Mouse (Mus musculus): ENCODE measurements around the gene Rhno1. TPM values are rescaled to one million over a fixed set of nuclear protein-coding genes. Genes with fewer than 3 reads are reported as not detected.

Rhno1 gene
- polyA plus RNA-seq, 1 experiment from 2014 or later = 173 TPM

GRCm38 (mm10) chr6:128318317-128318716, 44.4 kb downstream of the Rhno1 start:
- Histone ChIP-seq H3K4me2 (replicated peaks; ENCODE audit: low read depth, low read length) (no peak overlapping the region), H3K27me3 (ENCODE audit: control insufficient read depth, insufficient read depth, low read length) (no peaks in the 10 kb centered on the region), H3K4me1 (replicated peaks; ENCODE audit: control insufficient read depth, insufficient read depth, low read length) (no peaks in the 10 kb centered on the region), H3K4me3 (ENCODE audit: low read depth, low read length) (no peak overlapping the region), H3K27ac (ENCODE audit: low read depth, low read length) (no peak overlapping the region), H3K9me3 (ENCODE audit: control insufficient read depth, low read length) (no peaks in the 10 kb centered on the region), H3K36me3 (ENCODE audit: control insufficient read depth, insufficient read depth, low read length) (no peaks in the 10 kb centered on the region), H3K9ac (ENCODE audit: low read depth, low read length) (no peak overlapping the region)
- ATAC-seq (ENCODE audit: low FRiP score) (no peak), DNase-seq (ENCODE audit: low spot score) (peak; percentile 84)
- 17% methylated on average over 4 of the region's 4 CpGs for WGBS

GRCm38 (mm10) chr6:128315597-128315996, 47.1 kb downstream of the Rhno1 start:
- H3K36me3 ChIP-seq (ENCODE audit: control insufficient read depth, insufficient read depth, low read length) = no peaks in the 10 kb centered on the region
- no peak overlapping the region for H3K9ac ChIP-seq (ENCODE audit: low read depth, low read length)
- no peaks in the 10 kb centered on the region for H3K4me1 ChIP-seq (replicated peaks; ENCODE audit: control insufficient read depth, insufficient read depth, low read length)
- WGBS = 76% methylated on average over 8 of the region's 8 CpGs
- no peak overlapping the region for H3K27ac ChIP-seq (ENCODE audit: low read depth, low read length)
- DNase-seq (ENCODE audit: low spot score) (no peak), ATAC-seq (ENCODE audit: low FRiP score) (no peak)
- no peaks in the 10 kb centered on the region for H3K27me3 ChIP-seq (ENCODE audit: control insufficient read depth, insufficient read depth, low read length)
- no peaks in the 10 kb centered on the region for H3K9me3 ChIP-seq (ENCODE audit: control insufficient read depth, low read length)
- H3K4me2 ChIP-seq (replicated peaks; ENCODE audit: low read depth, low read length) = no peak overlapping the region
- H3K4me3 ChIP-seq (ENCODE audit: low read depth, low read length) = no peak overlapping the region

GRCm38 (mm10) chr6:128314796-128315195, 47.9 kb downstream of the Rhno1 start:
- WGBS = 89% methylated on average over 6 of the region's 6 CpGs
- Histone ChIP-seq H3K9ac (ENCODE audit: low read depth, low read length) (no peak overlapping the region), H3K4me2 (replicated peaks; ENCODE audit: low read depth, low read length) (no peak overlapping the region), H3K36me3 (ENCODE audit: control insufficient read depth, insufficient read depth, low read length) (no peaks in the 10 kb centered on the region), H3K4me3 (ENCODE audit: low read depth, low read length) (no peak overlapping the region), H3K27ac (ENCODE audit: low read depth, low read length) (no peak overlapping the region), H3K27me3 (ENCODE audit: control insufficient read depth, insufficient read depth, low read length) (no peaks in the 10 kb centered on the region), H3K9me3 (ENCODE audit: control insufficient read depth, low read length) (no peaks in the 10 kb centered on the region), H3K4me1 (replicated peaks; ENCODE audit: control insufficient read depth, insufficient read depth, low read length) (no peaks in the 10 kb centered on the region)
- DNase-seq (ENCODE audit: low spot score) (no peak), ATAC-seq (ENCODE audit: low FRiP score) (no peak)

- Histone ChIP-seq H3K4me1 (replicated peaks; ENCODE audit: control insufficient read depth, insufficient read depth, low read length) (no peaks in the 10 kb centered on the region), H3K27me3 (ENCODE audit: control insufficient read depth, insufficient read depth, low read length) (no peaks in the 10 kb centered on the region), H3K36me3 (ENCODE audit: control insufficient read depth, insufficient read depth, low read length) (no peaks in the 10 kb centered on the region), H3K4me2 (replicated peaks; ENCODE audit: low read depth, low read length) (no peak overlapping the region), H3K9me3 (ENCODE audit: control insufficient read depth, low read length) (no peaks in the 10 kb centered on the region), H3K27ac (ENCODE audit: low read depth, low read length) (no peak overlapping the region), H3K4me3 (ENCODE audit: low read depth, low read length) (no peak overlapping the region), H3K9ac (ENCODE audit: low read depth, low read length) (no peak overlapping the region)
- DNase-seq (ENCODE audit: low spot score) (peak; percentile 86), ATAC-seq (ENCODE audit: low FRiP score) (peak; percentile 61; the same call in 1 of the 2 replicates)
- WGBS = 33% methylated on average over 4 of the region's 4 CpGs
Measured at GRCm38 (mm10) chr6:128308311-128308710, 54.4 kb downstream of the Rhno1 start.

Other genes starting within 250 kb of the Rhno1 start
- 46.2 and 48.9 TPM in 2 replicates for gene Tspan9, start 219.3 kb downstream of the Rhno1 start, polyA plus RNA-seq (2014; fragmentation: Nextera tagmentation; extraction: Ambion mirVana)
- gene Tead4, start 62.1 kb downstream of the Rhno1 start, polyA plus RNA-seq (2014; fragmentation: Nextera tagmentation; extraction: Ambion mirVana) = 1.4 and 1.7 TPM in 2 replicates
- 15.7 and 23.4 TPM in 2 replicates for gene Tulp3, start 7.1 kb downstream of the Rhno1 start, polyA plus RNA-seq (2014; fragmentation: Nextera tagmentation; extraction: Ambion mirVana)
- gene Foxm1, start 56 bp upstream of the Rhno1 start, polyA plus RNA-seq (2014; fragmentation: Nextera tagmentation; extraction: Ambion mirVana) = 39.6 and 46.1 TPM in 2 replicates
- 0.40 and 0.42 TPM in 2 replicates for gene Tex52, start 12.5 kb upstream of the Rhno1 start, polyA plus RNA-seq (2014; fragmentation: Nextera tagmentation; extraction: Ambion mirVana)
- not detected in 2 replicates for gene Gm44596, start 12.6 kb upstream of the Rhno1 start, polyA plus RNA-seq (2014; fragmentation: Nextera tagmentation; extraction: Ambion mirVana)
- 2.4 and 3.1 TPM in 2 replicates for gene Nrip2, start 36.4 kb upstream of the Rhno1 start, polyA plus RNA-seq (2014; fragmentation: Nextera tagmentation; extraction: Ambion mirVana)
- 28.4 and 32.2 TPM in 2 replicates for gene Itfg2, start 62.0 kb upstream of the Rhno1 start, polyA plus RNA-seq (2014; fragmentation: Nextera tagmentation; extraction: Ambion mirVana)
- 434 and 533 TPM in 2 replicates for gene Fkbp4, start 75.8 kb upstream of the Rhno1 start, polyA plus RNA-seq (2014; fragmentation: Nextera tagmentation; extraction: Ambion mirVana)
- not detected in 2 replicates for gene Pzp, start 163.8 kb upstream of the Rhno1 start, polyA plus RNA-seq (2014; fragmentation: Nextera tagmentation; extraction: Ambion mirVana)
- not detected in 2 replicates for gene A2ml1, start 218.7 kb upstream of the Rhno1 start, polyA plus RNA-seq (2014; fragmentation: Nextera tagmentation; extraction: Ambion mirVana)

All from hindbrain, embryonic 11.5 days (tissue).